Mouse (Mus musculus): ENCODE results near the gene Klhl42. TPM values are rescaled to one million over a fixed set of nuclear protein-coding genes. Genes with fewer than 3 reads are reported as not detected.

The Klhl42 gene
- polyA plus RNA-seq, 1 experiment from 2014 or later, result 9.0 TPM

- Histone ChIP-seq H3K4me1 (replicated peaks; ENCODE audit: control insufficient read depth, insufficient read depth, low read length) (no peaks in the 10 kb centered on the region), H3K4me2 (ENCODE audit: low read depth, low read length, severe bottlenecking) (no peak overlapping the region), H3K27ac (ENCODE audit: low read depth, low read length) (no peak overlapping the region), H3K9me3 (ENCODE audit: control insufficient read depth, low read length) (no peaks in the 10 kb centered on the region), H3K27me3 (ENCODE audit: control insufficient read depth, insufficient read depth, low read length) (no peaks in the 10 kb centered on the region), H3K4me3 (ENCODE audit: low read depth, low read length) (no peak overlapping the region), H3K9ac (ENCODE audit: low read length) (no peak overlapping the region), H3K36me3 (ENCODE audit: control insufficient read depth, insufficient read depth, low read length) (no peaks in the 10 kb centered on the region)
- ATAC-seq (replicated peaks; ENCODE audit: low FRiP score) (peak; percentile 83), DNase-seq (ENCODE audit: low spot score) (peak; percentile 71)
- WGBS, result 33% methylated on average over 2 of the region's 2 CpGs
Observed at GRCm38 (mm10) chr6:147145277-147145676, 54.1 kb downstream of the Klhl42 start.

GRCm38 (mm10) chr6:147145753-147146152 lies 54.6 kb downstream of the Klhl42 start:
- ATAC-seq (replicated peaks; ENCODE audit: low FRiP score) (no peak), DNase-seq (ENCODE audit: low spot score) (no peak)
- no peaks in the 10 kb centered on the region for H3K9me3 ChIP-seq (ENCODE audit: control insufficient read depth, low read length)
- no peaks in the 10 kb centered on the region for H3K4me1 ChIP-seq (replicated peaks; ENCODE audit: control insufficient read depth, insufficient read depth, low read length)
- 77% methylated on average over 10 of the region's 10 CpGs for WGBS
- H3K4me2 ChIP-seq (ENCODE audit: low read depth, low read length, severe bottlenecking), result no peak overlapping the region
- H3K27ac ChIP-seq (ENCODE audit: low read depth, low read length), result no peak overlapping the region
- H3K36me3 ChIP-seq (ENCODE audit: control insufficient read depth, insufficient read depth, low read length), result no peaks in the 10 kb centered on the region
- no peak overlapping the region for H3K4me3 ChIP-seq (ENCODE audit: low read depth, low read length)
- no peak overlapping the region for H3K9ac ChIP-seq (ENCODE audit: low read length)
- no peaks in the 10 kb centered on the region for H3K27me3 ChIP-seq (ENCODE audit: control insufficient read depth, insufficient read depth, low read length)

GRCm38 (mm10) chr6:147151069-147151468 lies 59.9 kb downstream of the Klhl42 start:
- ATAC-seq (replicated peaks; ENCODE audit: low FRiP score) (no peak), DNase-seq (ENCODE audit: low spot score) (no peak)
- Histone ChIP-seq H3K4me1 (replicated peaks; ENCODE audit: control insufficient read depth, insufficient read depth, low read length) (no peaks in the 10 kb centered on the region), H3K9ac (ENCODE audit: low read length) (no peak overlapping the region), H3K9me3 (ENCODE audit: control insufficient read depth, low read length) (no peaks in the 10 kb centered on the region), H3K27me3 (ENCODE audit: control insufficient read depth, insufficient read depth, low read length) (no peaks in the 10 kb centered on the region), H3K4me2 (ENCODE audit: low read depth, low read length, severe bottlenecking) (no peak overlapping the region), H3K36me3 (ENCODE audit: control insufficient read depth, insufficient read depth, low read length) (no peaks in the 10 kb centered on the region), H3K4me3 (ENCODE audit: low read depth, low read length) (no peak overlapping the region), H3K27ac (ENCODE audit: low read depth, low read length) (no peak overlapping the region)
- WGBS, result 82% methylated on average over 6 of the region's 6 CpGs

GRCm38 (mm10) chr6:147151839-147152238 lies 60.7 kb downstream of the Klhl42 start:
- Histone ChIP-seq H3K36me3 (ENCODE audit: control insufficient read depth, insufficient read depth, low read length) (no peaks in the 10 kb centered on the region), H3K4me1 (replicated peaks; ENCODE audit: control insufficient read depth, insufficient read depth, low read length) (no peaks in the 10 kb centered on the region)
- no peak for DNase-seq (ENCODE audit: low spot score)

GRCm38 (mm10) chr6:147155085-147155484 lies 63.9 kb downstream of the Klhl42 start:
- Histone ChIP-seq H3K4me1 (replicated peaks; ENCODE audit: control insufficient read depth, insufficient read depth, low read length) (no peaks in the 10 kb centered on the region), H3K4me2 (ENCODE audit: low read depth, low read length, severe bottlenecking) (no peak overlapping the region), H3K9ac (ENCODE audit: low read length) (no peak overlapping the region), H3K27me3 (ENCODE audit: control insufficient read depth, insufficient read depth, low read length) (no peaks in the 10 kb centered on the region), H3K27ac (ENCODE audit: low read depth, low read length) (no peak overlapping the region), H3K36me3 (ENCODE audit: control insufficient read depth, insufficient read depth, low read length) (no peaks in the 10 kb centered on the region), H3K4me3 (ENCODE audit: low read depth, low read length) (no peak overlapping the region), H3K9me3 (ENCODE audit: control insufficient read depth, low read length) (no peaks in the 10 kb centered on the region)
- no peak for DNase-seq (ENCODE audit: low spot score)
- no peak for ATAC-seq (replicated peaks; ENCODE audit: low FRiP score)
- WGBS, result 76% methylated on average over 7 of the region's 7 CpGs

More at GRCm38 (mm10) chr6:147151839-147152238, 60.7 kb downstream of the Klhl42 start:
- Histone ChIP-seq H3K27ac (ENCODE audit: low read depth, low read length) (no peak overlapping the region), H3K4me3 (ENCODE audit: low read depth, low read length) (no peak overlapping the region), H3K27me3 (ENCODE audit: control insufficient read depth, insufficient read depth, low read length) (no peaks in the 10 kb centered on the region), H3K9me3 (ENCODE audit: control insufficient read depth, low read length) (no peaks in the 10 kb centered on the region), H3K9ac (ENCODE audit: low read length) (no peak overlapping the region), H3K4me2 (ENCODE audit: low read depth, low read length, severe bottlenecking) (no peak overlapping the region)
- no peak for ATAC-seq (replicated peaks; ENCODE audit: low FRiP score)

- H3K27me3 ChIP-seq (ENCODE audit: control insufficient read depth, insufficient read depth, low read length), result no peaks in the 10 kb centered on the region
- no peak for DNase-seq (ENCODE audit: low spot score)
- H3K36me3 ChIP-seq (ENCODE audit: control insufficient read depth, insufficient read depth, low read length), result no peaks in the 10 kb centered on the region
- no peak overlapping the region for H3K27ac ChIP-seq (ENCODE audit: low read depth, low read length)
- 69% methylated on average over 5 of the region's 5 CpGs for WGBS
- no peaks in the 10 kb centered on the region for H3K4me1 ChIP-seq (replicated peaks; ENCODE audit: control insufficient read depth, insufficient read depth, low read length)
- ATAC-seq (replicated peaks; ENCODE audit: low FRiP score), result no peak
- H3K9ac ChIP-seq (ENCODE audit: low read length), result no peak overlapping the region
- H3K4me2 ChIP-seq (ENCODE audit: low read depth, low read length, severe bottlenecking), result no peak overlapping the region
- H3K9me3 ChIP-seq (ENCODE audit: control insufficient read depth, low read length), result no peaks in the 10 kb centered on the region
- H3K4me3 ChIP-seq (ENCODE audit: low read depth, low read length), result no peak overlapping the region
Observed at GRCm38 (mm10) chr6:147161818-147162584, 70.8 kb downstream of the Klhl42 start.

Other genes with a start within 250 kb of the Klhl42 start
- gene Smco2, start 241.3 kb upstream of the Klhl42 start, polyA plus RNA-seq (2014; fragmentation: Nextera tagmentation; extraction: Ambion mirVana), result not detected in 2 replicates
- gene Ppfibp1, start 202.9 kb upstream of the Klhl42 start, polyA plus RNA-seq (2014; fragmentation: Nextera tagmentation; extraction: Ambion mirVana), result 35.9 and 38.4 TPM in 2 replicates
- 0.08 and 0.09 TPM in 2 replicates for gene 1700034J05Rik, start 137.0 kb upstream of the Klhl42 start, polyA plus RNA-seq (2014; fragmentation: Nextera tagmentation; extraction: Ambion mirVana)
- gene Rep15, start 58.8 kb upstream of the Klhl42 start, polyA plus RNA-seq (2014; fragmentation: Nextera tagmentation; extraction: Ambion mirVana), result 1.3 and 1.5 TPM in 2 replicates
- 104 and 108 TPM in 2 replicates for gene Mrps35, start 48.6 kb upstream of the Klhl42 start, polyA plus RNA-seq (2014; fragmentation: Nextera tagmentation; extraction: Ambion mirVana)
- gene Mansc4, start 4.3 kb upstream of the Klhl42 start, polyA plus RNA-seq (2014; fragmentation: Nextera tagmentation; extraction: Ambion mirVana), result 0.72 and 1.1 TPM in 2 replicates
- gene Pthlh, start 172.8 kb downstream of the Klhl42 start, polyA plus RNA-seq (2014; fragmentation: Nextera tagmentation; extraction: Ambion mirVana), result 2.6 and 3.1 TPM in 2 replicates